Mouse (Mus musculus) urinary bladder, postnatal 25 days (tissue): Measurements from ENCODE around the gene Klf2.
A peak's percentile ranks its signal among the peaks of the same experiment; 100 is the strongest.

ENCODE experiments used
- DNase-seq: peaks from one replicate; pipeline ENCODE4 v3.0.0; 2022; ENCODE audit warnings: low spot score

The Klf2 gene

DNA sequence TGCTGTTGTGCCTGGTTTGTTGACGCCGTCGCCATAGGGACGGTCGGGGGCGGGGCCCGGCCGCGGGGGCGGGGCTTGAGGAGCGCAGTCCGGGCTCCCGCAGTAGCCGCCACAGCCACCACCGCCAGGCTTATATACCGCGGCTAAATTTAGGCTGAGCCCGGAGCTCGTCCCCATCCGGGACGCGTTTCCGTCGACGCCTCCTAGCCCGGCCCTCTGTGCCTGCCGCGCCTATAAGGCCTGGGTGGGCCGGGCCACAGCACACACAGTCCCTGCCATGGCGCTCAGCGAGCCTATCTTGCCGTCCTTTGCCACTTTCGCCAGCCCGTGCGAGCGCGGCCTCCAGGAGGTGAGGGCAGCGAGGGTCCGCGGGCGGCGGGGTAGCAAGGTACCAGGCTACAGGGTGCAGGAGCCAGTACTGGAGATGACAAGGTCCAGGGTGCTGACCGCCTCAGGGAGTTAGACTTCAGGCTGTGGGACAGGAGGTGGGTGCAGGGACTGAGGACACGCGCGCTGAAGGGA, at the start of gene Klf2:
Gene Klf2, plus strand, starts transcription at position 233 of the 522 bp plus-strand sequence.
- peak; percentile 97 for DNase-seq

DNA sequence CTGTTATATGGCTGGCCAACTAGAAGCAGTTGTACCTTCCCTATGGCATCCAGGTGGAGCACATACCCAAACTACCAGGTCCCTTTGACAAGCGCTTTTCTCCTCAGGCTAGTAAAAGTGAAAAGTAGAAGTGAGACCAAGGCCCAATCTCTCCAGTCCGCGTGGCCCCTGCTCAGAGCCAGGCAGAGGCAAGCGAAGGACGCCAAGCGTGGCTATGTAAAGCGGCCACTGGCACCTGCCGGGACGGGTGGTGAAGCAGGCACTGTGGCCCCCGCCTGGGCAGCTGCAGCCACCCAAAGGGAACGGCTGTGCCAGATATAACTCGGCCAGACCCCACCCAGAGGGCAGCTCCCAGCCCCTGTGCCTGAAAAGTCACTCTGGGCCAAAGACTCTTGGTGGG, 48.2 kb upstream of the Klf2 start:
- DNase-seq, result no peak

DNA sequence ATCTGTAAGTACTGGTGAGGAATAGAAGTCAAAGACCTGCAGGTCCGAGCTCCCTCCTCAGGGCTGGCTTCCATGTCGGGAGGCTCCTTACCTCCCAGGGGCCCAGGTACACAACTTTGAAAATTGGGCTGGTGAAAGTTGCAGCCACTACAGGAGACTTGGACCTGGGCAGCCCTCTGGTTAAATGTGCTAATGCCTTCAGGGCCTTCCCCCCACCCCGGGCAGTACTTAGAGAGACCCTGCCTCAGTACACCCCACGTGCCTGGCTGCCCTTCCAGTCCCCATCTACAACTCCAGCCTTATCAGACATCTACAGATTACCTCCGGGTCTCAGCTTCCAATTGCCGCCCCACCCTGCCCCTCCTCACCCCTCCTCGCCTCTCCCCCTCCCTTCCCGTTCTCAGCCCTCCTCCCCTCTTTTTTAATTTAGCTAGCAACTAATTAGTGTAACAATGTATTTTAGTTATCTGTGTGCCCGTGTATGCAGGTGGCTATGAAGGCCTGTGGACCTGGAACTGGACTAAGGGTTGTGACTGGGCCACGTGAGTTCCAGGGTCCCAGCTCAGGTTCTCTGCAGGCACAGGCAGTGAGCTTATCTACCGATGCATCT, 47.7 kb upstream of the Klf2 start:
- DNase-seq, result no peak

DNA sequence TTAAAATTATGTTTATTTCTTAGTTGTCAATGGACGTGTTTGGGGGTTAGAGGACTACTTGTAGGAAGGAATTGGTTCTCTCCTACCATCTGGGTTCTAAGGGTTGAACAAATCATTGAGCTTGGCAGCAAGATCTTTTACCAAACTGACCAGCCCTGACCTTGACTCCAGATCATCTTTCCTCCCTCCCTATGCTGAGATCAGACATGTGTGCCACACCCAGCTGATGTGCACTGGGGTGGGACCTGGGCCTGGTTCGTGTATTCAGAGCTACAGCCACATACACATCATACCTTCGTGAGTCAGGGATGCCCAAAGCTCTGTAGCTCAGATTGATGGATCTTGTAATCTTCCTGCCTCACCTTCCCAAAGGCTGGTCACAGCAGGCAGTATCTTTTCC, 47.1 kb upstream of the Klf2 start:
- DNase-seq, result no peak

DNA sequence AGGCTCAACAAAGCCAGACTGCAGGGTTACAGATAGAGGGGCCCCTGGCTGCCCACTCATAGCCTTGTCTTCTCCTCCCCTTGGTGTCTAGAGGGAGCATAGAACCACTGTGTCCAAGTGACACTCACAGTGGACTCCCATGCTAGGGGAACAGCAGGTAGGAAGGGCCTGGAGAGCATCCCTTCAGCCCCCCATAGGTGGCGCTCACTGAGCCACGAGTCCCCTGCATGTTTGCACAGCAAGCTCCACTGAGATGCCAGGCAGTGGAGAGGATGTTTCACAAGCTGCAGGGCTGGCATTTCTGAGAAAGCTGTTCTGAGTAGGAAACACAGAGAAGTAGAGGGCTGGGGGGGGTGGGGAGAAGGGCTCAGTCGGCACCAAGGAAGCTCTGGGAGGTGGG, 46.5 kb upstream of the Klf2 start:
- DNase-seq, result peak; percentile 52

DNA sequence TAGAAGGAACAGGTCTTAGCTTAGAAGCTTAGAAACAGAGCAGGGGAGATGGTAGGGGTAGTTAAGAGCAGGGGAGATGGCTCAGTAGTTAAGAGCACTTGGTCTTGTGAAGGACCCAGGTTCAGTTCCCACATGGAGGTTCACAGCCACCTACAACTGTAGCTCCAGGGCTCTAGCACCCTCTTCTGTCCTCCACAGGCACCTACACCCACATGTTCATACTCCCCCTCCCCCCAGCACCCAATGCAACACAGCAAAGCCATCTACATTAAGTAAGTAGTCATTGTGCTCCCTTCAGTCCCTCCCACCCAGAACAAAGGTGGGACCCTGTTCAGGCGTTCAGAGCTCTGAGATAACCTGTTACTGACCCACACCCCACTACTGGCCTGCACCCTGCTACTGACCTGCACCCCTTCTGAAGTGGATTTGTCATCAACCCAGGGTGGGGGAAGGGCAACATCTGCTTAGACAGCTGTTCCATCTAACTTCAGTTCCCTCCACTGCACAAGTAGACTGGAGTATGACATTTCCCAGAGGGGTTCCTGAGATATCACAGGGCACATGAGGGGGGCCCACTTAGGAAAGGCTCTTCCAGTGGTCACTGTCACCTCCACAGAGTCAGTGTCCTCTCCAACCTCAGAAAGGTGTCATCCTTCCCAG, 45.6 kb upstream of the Klf2 start:
- DNase-seq, result no peak

DNA sequence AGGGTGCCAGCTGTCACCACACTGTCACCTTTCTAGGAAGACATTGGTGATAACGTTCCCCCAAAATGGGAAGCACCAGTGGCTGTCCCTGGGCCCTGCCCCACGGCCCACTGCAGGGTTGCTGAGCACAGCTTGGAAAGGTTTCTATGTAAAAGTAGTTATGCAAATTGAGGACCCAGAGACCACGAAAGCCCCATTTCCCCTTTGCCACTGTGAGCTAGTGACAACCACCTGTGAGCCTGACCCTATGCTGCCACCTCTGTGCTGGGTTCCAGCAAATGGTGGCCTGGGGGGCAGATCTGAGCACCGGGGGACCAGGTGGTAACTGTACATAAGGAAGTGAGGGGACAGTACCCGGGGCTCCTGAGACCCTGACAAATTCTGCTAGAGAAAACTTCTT, 45.0 kb upstream of the Klf2 start:
- no peak for DNase-seq

DNA sequence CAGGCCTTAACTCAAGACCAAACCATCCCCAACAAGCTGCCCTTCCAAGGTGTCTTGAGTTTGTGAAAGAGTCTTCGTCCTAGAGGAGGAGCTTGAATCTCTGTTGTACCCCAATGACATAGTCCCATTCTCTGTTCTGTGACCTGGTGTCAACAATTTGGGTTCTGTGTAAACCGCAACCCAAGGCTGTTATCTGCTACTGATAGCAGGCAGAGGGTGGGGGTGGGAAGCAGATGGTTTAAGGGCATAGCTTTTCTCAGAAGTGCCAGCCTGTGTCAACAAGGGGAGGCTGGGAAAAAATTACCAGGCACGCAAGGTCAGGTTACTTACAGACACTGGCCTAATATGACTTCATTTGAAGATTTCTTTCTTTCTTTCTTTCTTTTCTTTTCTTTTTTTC, 41.6 kb upstream of the Klf2 start:
- no peak for DNase-seq

DNA sequence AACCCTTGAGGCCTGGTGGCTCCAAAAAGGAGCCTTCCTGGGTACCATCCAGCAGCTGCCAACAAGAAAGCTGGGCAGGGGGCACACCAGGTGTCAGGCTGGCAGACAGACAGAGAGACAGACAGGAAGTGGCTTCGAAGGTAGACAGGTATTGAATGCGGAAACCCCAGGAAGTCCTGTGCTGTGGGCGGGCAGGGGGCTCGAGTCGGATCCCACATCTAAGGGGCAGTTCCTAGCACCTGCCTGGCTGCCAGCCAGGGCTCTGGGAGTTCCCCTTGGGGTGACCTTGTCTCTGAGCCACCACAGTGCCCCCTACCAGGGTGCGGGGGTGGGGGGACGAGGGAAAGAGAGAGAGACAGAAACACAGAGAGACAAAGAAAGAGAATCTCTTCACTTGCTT, 39.7 kb upstream of the Klf2 start:
- no peak for DNase-seq

DNA sequence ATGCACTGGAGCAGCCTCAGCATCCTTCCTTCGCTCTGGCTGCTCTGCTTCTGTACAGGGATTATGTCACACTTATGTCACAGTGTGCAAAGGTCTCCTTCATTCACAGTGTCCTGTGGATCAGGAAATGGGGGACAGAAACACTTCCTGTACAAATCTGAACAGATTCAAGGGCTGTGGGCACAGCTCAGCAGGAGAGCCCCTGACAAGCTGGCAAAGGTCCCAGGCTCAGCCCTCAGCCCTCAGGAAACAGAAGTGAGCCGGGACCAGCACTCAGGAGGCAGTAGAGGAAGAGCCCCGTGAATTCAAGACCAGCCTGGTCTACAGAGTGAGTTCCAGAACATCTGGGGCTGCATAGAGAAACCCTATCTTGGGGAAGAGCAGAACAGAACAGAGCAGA, 37.2 kb upstream of the Klf2 start:
- DNase-seq, result no peak

DNA sequence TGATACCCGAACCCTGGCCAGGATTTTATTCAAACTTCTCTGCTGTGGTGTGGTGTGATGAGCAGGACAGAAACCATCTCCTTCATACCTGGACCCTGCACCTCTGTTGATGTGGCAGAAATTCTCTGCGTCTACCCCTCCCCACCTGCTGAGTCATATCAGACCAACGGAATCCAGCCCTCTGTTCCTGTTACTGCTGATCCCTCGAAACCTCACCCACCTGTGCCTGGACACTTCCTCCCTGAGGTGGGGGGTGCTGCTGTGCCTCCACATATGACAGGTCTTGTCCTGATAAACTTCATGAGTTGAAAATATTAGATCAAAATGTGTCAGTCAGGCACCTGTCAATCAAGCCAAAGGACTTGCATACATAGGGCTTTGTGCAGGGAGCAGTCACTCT, 33.5 kb upstream of the Klf2 start:
- DNase-seq, result no peak

DNA sequence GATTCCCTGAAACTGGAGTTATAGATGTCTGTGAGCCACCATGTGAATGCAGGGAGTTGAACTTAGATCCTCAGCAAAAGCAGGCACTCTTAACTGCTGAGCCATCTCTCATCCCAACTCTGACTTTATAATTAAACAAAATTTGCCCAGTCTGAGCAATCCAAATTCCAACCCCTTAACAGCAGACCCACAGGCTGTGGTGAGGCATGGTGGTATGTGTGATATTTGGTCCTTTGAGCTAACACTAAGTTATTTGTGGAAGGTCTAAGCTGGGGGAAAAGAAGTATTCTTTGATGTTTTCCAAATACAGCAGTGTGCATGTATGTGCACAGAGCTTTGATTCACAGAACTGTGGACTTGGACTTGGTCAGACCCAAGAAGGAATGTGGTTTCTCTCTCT, 29.8 kb upstream of the Klf2 start:
- DNase-seq, result no peak

DNA sequence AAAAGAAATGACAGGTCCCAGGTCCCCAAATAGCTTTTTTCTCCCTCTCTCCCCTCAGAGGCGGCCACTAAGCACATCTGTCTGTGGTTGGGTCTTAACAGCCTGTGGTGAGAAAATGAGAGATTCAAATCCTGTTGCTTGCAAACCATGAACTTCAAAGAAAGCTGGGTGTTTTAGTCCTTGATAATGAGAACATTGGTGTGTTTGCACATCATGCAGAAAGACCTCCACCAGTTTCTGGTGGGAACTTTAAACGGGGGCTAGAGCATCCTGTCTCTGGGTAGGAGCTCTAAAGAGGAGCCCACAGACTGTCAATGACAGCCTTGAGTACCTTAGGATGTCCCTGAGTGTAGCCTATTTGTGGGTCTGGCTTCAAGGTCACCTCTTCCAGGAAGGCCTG, 27.7 kb upstream of the Klf2 start:
- no peak for DNase-seq

DNA sequence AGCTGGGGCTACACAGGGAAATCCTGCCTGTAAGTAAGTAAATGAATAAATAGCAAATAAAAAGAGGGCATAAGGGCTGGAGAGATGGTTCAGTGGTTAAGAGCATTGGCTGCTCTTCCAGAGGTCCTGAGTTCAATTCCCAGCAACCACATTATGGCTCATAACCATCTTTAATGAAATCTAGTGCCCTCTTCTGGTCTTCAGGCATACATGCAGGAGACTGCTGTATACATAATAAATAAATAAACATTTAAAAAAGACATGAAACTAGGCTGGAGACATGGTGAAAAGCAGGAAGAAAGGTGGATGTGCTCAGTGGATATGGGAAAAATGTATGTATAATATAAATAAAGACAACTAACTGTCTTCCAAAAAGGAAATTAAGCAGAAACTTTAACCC, 25.5 kb upstream of the Klf2 start:
- no peak for DNase-seq

DNA sequence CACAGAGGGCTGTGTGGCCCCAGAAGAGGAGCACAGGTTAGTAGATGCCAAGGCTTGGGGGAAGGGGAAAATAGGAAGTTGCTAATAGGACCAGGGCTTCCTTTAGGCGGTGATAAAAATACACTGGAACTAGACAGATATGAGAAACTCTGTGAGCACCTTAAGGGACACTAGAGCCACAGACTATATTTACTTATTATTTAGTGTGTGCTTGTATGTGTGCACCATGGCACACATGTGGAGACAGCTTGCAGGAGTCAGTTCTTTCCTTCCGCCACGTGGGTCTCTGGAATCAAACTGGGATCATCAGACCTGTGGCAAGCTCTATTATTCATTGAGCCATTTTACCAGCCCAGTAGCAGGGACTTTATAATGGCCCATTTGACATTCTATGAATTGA, 23.7 kb upstream of the Klf2 start:
- DNase-seq, result no peak

DNA sequence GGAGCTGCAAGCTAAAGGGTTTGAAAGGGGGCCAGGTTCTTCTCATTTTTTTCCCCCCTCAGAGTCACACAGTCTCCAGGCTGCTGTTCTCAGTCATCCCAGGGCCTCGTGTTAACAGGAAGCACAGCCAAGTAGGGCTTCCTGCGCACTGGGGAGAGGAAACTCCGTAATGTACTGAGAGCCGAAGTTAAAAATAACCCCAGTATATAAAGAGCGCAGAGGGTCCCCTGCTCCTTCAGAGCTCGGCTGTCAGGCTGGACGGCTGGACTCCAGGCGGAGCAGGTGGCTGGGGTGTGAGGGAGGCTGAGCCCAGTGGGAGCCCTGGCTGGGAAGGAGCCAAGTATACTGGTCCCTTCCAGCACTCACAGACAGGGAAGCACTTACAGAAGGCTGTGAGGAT, 23.2 kb upstream of the Klf2 start:
- peak; percentile 44 for DNase-seq

DNA sequence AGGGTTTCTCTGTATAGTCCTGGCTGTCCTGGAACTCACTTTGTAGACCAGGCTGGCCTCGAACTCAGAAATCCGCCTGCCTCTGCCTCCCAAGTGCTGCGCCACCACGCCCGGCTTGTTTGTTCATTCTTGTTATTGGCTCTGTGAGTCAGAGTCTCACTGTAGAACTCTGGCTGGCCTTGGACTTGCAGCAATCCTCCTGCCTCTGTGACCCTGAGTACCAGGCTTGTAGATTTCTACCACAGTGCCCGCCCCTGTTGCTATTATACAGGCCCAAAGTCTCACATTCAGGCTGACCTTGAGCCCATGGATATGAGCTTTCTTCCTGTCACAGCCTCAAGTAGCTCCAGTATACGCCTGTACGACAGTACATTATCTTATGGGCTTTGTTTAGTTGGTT, 22.3 kb upstream of the Klf2 start:
- no peak for DNase-seq

DNA sequence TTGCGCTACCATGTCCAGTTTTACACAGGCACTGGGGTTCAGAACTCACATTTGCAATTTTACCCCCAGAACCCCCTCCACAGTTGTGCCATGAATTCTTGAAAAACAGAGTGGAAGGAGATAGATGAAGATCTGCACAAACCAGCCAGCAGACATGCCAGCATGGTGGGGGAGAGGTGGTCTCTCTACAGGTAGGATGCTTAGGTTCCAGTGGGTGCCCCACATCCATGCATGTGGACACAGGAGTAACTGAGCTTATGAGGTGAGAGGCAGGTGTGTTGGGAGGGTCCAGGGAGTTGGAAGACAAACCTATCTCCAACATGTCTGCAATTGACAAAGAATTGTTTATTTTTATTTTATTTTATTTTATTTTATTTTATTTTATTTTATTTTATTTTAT, 19.9 kb upstream of the Klf2 start:
- DNase-seq, result no peak

DNA sequence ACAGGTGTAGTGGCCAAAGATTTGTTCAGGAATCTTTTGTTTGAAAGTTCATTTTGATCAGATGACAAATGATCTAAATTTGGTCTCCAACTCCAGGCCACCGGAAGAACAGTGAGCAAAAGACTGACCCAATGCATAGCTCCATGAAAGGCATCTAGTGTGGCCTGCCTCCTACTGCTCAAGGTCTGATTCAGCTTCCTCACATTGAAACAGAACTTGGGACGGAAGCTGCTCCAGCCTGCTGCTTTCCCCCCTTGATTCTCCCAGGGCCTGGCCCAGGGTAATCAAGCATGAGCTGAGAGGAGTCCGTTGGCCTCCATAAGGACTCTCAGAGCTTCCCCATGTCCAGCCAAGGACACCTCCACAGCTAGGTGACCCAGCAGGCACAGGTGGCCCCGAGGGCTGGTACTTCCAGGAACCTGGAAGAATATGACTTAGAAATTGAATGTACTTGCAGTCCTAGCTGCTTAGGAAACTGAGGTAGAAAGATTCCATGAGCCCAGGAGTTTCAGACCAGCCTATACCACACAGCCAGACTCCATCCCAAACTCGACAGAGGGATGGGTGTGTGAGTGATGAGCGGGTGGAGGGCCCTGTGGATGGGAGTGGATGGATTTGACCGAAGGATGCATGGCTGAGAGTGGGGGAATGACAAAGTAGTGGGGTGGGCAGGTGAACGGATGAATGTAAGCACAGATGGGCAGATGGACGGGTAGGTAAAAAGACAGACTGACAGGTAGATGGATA, 18.0 kb upstream of the Klf2 start:
- no peak for DNase-seq

DNA sequence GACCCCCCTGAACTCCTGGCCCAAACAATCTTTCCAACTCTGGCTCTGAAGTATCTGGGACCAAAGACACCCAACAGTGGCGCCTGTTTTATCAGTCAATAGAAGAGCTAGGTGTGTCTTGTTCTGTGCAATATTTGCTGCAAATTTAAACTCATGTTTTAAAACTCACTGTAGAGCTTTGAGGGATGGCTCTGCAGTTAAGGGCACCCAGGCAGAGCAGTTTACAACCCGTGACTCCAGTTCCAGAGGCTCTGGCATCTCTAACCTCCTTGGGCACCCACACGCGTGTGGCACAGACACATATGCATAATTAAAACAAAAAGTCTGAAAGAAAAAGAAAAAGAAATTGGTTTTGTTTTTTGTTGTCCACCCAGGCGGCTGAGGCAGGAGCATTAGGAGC, 17.3 kb upstream of the Klf2 start:
- no peak for DNase-seq

DNA sequence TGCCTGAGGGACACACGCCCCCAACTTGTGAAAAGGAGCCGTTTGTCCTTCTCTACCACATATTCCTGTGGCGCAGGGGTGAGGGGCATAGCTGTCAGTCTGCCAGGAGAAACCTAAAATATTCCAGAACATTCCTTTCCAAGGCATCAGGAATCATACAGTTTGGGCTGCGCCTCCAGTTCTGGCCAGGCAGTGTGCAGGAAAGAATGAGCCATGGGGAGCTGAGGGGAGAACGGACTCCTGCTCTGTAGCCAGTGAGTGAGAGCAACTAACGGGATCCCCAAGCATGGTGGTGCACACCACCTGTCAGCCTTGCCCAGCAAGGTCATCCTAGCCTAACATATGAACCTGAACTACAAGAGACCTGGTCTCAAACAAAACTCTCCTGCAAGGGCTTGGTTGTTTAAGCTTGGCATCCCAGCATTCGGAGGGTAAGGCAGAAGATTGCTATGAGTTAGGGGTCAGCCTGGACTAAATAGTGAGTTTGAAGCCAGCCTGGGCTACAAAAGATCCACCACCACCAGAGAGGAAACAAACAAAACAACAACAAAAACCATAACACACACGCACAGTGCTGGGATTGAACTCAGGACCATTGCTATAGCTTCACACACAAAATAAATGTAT, 15.7 kb upstream of the Klf2 start:
- no peak for DNase-seq

DNA sequence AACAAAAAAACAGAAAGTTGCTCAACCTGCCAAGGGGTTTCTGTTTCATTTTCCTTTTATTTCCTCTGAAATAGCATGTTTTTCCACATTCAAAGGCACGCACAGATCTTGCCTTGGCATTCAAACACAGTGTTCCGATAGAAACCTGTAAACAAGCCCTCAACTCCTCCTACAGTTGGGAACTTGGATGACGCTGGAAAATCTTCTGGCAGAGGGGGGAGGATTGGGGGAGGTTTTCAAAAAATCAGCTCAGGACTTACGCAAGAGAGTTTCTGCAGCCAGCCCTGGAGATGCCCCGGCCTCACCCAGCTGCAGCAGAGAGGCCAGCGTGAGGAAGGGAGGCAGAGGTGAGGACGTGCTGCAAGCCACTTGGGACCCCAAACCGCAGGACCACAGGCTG, 15.2 kb upstream of the Klf2 start:
- peak; percentile 16 for DNase-seq
